Mouse (Mus musculus) Patski (cell line): ENCODE measurements around the gene Tulp4. TPM values are rescaled to one million over a fixed set of nuclear protein-coding genes. Genes with fewer than 3 reads are reported as not detected.
"Not testable (repeated sequence)": the region's sequence is repeated elsewhere in the genome, so short reads cannot be mapped to it uniquely, and the experiment has no call there.

Experiments
- ATAC-seq: fragments of 100-300 bp; one replicate; pipeline ENCODE4 v1.8.0; 2021
- CTCF ChIA-PET: fragments of 350-600 bp; sonication (Branson Sonifier 250); formaldehyde crosslinking; loops from one replicate; lab custom pipeline; 2022; ENCODE audit warnings: inconsistent platforms; lab: Charles Lee
- POLR2A ChIA-PET: fragments of 350-600 bp; sonication (Branson Sonifier 250); formaldehyde crosslinking; loops from one replicate; lab custom pipeline; 2022; ENCODE audit warnings: antibody characterized with exemption, inconsistent platforms; lab: Charles Lee
- DNase-seq: peaks from one replicate; pipeline ENCODE4 v3.0.0-alpha.2; 2011; ENCODE audit warnings: low read depth, low spot score
- H3K27me3 ChIP-seq: fragments of 371-371 bp; one replicate; pipeline ENCODE4 v1.5.1; 2021
- in situ Hi-C: fragments of 300-500 bp; cut with MboI; formaldehyde crosslinking; loops from 3 replicates; pipeline ENCODE4 v1.11.1; 2018; ENCODE audit warnings: low pct_unique_long_range_greater_than_20kb, mixed read lengths
- polyA plus RNA-seq: library from polyadenylated mRNA; unstranded; gene quantifications from one replicate; pipeline ENCODE4 v1.2.3, GENCODE M21; 2021

Gene Tulp4
- polyA plus RNA-seq, 1 experiment from 2014 or later = 70.8 TPM

GRCm38 (mm10) chr17:6271970-6272369 lies 165.7 kb downstream of the Tulp4 start:
- ATAC-seq, in situ Hi-C loops, CTCF ChIA-PET, DNase-seq, H3K27me3 ChIP-seq, POLR2A ChIA-PET: not testable (repeated sequence)

GRCm38 (mm10) chr17:6274693-6275092 lies 168.5 kb downstream of the Tulp4 start:
- DNase-seq, POLR2A ChIA-PET, H3K27me3 ChIP-seq, ATAC-seq, CTCF ChIA-PET, in situ Hi-C loops: not testable (repeated sequence)

GRCm38 (mm10) chr17:6279205-6279604 lies 173.0 kb downstream of the Tulp4 start:
- DNase-seq, ATAC-seq, in situ Hi-C loops, H3K27me3 ChIP-seq, CTCF ChIA-PET, POLR2A ChIA-PET: not testable (repeated sequence)

GRCm38 (mm10) chr17:6279772-6280171 lies 173.5 kb downstream of the Tulp4 start:
- POLR2A ChIA-PET, ATAC-seq, in situ Hi-C loops, DNase-seq, CTCF ChIA-PET, H3K27me3 ChIP-seq: not testable (repeated sequence)

DNA sequence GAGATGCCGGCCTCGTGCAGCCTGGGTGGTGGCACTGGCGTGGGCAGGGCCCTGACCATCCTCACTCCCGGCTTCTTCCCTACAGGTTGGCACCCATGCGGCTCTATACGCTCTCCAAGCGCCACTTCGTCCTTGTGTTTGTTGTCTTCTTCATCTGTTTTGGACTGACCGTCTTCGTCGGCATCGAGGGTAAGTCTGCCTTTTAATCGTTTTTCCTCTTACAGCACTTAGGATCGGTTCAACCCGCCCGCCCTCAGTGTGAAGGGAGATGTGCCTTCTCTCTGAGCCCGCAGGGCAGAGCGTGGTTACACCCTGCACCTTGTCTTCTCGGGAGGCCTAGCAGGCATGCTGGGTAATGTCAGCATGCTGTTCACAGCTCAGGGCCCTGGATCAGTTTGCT lies 174.3 kb downstream of the Tulp4 start:
- POLR2A ChIA-PET, DNase-seq: not testable (repeated sequence)

GRCm38 (mm10) chr17:6283137-6283536 lies 176.9 kb downstream of the Tulp4 start:
- in situ Hi-C loops, DNase-seq: not testable (repeated sequence)

More for the DNA sequence above, 174.3 kb downstream of the Tulp4 start:
- ATAC-seq, H3K27me3 ChIP-seq, CTCF ChIA-PET, in situ Hi-C loops: not testable (repeated sequence)

GRCm38 (mm10) chr17:6286169-6286568 lies 179.9 kb downstream of the Tulp4 start:
- CTCF ChIA-PET, ATAC-seq, DNase-seq, H3K27me3 ChIP-seq, in situ Hi-C loops, POLR2A ChIA-PET: not testable (repeated sequence)

More at GRCm38 (mm10) chr17:6283137-6283536, 176.9 kb downstream of the Tulp4 start:
- ATAC-seq, H3K27me3 ChIP-seq, CTCF ChIA-PET, POLR2A ChIA-PET: not testable (repeated sequence)

DNA sequence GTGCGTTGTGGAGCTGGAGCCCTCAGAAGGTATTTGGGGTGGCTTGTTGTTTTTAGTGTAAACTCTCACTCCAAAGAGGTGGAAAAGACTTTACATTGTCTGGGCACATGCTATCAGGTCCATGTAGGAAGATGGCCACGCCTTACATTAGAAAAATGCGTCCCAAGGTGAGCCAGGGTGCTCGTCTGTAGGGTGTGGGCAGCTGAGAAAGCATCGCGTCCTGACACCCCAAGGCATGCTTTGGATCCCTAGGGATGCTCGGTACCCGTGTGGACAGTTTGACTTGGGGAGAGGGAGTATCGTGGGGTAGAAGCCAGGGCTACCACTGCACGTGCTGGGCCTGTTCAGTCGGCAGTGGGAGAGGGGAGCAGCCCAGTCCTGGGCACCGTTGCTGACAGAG lies 182.8 kb downstream of the Tulp4 start:
- POLR2A ChIA-PET, H3K27me3 ChIP-seq, in situ Hi-C loops, DNase-seq, ATAC-seq, CTCF ChIA-PET: not testable (repeated sequence)

DNA sequence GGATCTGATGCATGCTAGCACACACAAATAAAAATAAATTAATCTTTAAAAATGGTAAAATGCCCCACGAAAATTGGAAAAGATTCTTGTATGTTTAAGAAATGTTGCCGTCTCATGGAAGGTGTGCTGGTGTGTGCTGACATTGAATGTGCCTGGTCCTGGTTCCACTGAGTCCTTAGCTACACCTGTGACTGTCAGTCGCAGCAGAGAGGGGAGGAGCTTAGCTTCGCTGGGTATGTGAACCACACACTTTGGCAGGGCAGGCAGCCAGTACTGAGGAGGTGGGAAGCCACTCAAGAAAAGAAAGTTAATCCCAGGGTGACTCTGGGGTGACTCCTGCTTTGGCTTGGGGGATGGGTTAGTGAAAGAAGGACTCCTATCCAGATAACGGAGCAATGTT lies 187.6 kb downstream of the Tulp4 start:
- DNase-seq, POLR2A ChIA-PET, ATAC-seq, CTCF ChIA-PET, H3K27me3 ChIP-seq, in situ Hi-C loops: not testable (repeated sequence)

GRCm38 (mm10) chr17:6297060-6297795 lies 191.0 kb downstream of the Tulp4 start:
- ATAC-seq, in situ Hi-C loops, H3K27me3 ChIP-seq, POLR2A ChIA-PET, CTCF ChIA-PET, DNase-seq: not testable (repeated sequence)

DNA sequence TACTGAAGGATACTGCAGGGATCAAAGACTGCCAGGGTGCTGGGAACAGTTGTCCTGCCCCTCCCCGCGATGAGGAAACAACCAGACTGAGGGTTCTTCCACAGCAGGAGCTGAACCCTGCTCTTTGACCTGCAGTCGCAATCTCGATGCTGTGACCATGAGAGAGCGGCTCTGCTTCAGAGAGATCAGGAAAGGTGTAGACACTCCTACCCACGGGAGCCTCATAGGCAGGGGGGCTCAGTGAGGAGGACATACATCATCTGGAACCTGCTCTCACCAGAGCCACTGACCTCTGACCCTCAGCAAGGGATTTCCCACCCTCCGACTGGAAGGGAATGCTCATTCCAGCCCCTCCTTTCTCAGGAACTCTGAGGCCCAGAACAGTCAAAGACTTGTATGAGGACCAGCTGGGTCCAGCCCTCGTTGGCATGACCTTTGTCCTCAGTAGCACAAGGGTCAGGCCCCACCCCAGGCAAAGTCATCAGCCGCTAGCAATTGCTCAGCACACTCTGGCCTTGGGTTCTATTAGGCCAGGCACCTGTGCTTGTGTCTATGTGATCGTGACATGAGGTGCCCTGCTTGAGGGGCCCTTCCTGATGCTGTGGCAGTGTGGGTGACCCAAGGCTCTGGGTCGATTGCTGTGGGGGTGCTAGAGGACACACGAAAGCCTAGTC lies 194.1 kb downstream of the Tulp4 start:
- in situ Hi-C loops = not testable (repeated sequence)

More for the DNA sequence above, 194.1 kb downstream of the Tulp4 start:
- peak; percentile 4 for ATAC-seq
- CTCF ChIA-PET, H3K27me3 ChIP-seq, POLR2A ChIA-PET, DNase-seq: not testable (repeated sequence)

Other genes with a start within 250 kb of the Tulp4 start
- 6.0 TPM for gene Synj2, start 165.2 kb upstream of the Tulp4 start, polyA plus RNA-seq
- 7.0 TPM for gene Serac1, start 26.7 kb upstream of the Tulp4 start, polyA plus RNA-seq
- gene Gtf2h5, start 26.7 kb upstream of the Tulp4 start, polyA plus RNA-seq = 84.7 TPM
- 8.5 TPM for gene Tmem181a, start 150.4 kb downstream of the Tulp4 start, polyA plus RNA-seq
- gene Dynlt1a, start 211.1 kb downstream of the Tulp4 start, polyA plus RNA-seq = 5.7 TPM